Mouse (Mus musculus) cerebellum, adult 2 months (tissue): ENCODE data around the gene 4932438A13Rik.

ENCODE experiments used
- CTCF ChIP-seq: fragments of 200-500 bp; IDR thresholded peaks from 2 replicates; pipeline ENCODE4 v1.5.1; 2011; ENCODE audit warnings: low read depth, mild to moderate bottlenecking, control low read depth, low read length, moderate library complexity, borderline replicate concordance; ENCODE audit not compliant: insufficient read depth
- POLR2A ChIP-seq: fragments of 200-500 bp; IDR thresholded peaks from 2 replicates; pipeline ENCODE4 v1.6.1; 2011; ENCODE audit warnings: low read length, control low read depth, borderline replicate concordance; ENCODE audit not compliant: insufficient read depth

GRCm38 (mm10) chr3:36827274-36828025 is 35.5 kb upstream of the 4932438A13Rik start:
- TF ChIP-seq POLR2A (no peak), CTCF (no peak)
